Mouse (Mus musculus) embryonic stem cell, embryonic (primary cell): ENCODE measurements at regions not wholly inside any gene's neighbourhood (a gene's known extent, or its start where the extent isn't known, plus 50 kb on each side); places are given as distances from the start of the nearest gene placed in this dataset.

Experiments used
- CTCF ChIA-PET, 4 experiments: fragments of 300-600 bp in 2 of 4; fragments of 350-600 bp in 2 of 4; sonication (Branson Sonifier 250); formaldehyde crosslinking; loops; one replicate each; lab custom pipeline; 2022; ENCODE audit warnings: inconsistent platforms in 2 of 4; lab: Charles Lee
- POLR2A ChIA-PET, 4 experiments: fragments of 300-600 bp in 2 of 4; fragments of 350-600 bp in 2 of 4; sonication (Branson Sonifier 250); formaldehyde crosslinking; loops; one replicate each; lab custom pipeline; 2022; ENCODE audit warnings: antibody characterized with exemption in 4 of 4, inconsistent platforms in 1 of 4; lab: Charles Lee

DNA sequence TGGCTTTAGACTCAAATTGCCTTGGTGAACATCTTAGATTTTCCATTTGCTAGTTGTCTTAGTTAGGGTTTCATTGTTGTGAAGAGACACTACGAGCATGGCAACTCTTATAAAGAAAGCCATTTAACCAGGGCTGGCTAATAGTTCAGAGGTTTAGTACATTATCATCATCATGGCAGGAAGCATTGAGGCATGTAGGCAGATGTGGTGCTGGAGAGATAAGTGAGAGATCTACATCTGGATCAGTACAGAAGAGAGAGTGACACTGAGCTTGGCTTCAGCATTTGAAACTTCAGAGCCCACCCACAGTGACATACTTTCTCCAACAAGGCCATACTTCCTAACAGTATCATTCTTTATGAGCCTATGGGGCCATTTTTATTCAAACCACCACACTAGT is 127.3 kb upstream of the Opcml start:
- CTCF ChIA-PET = no interaction called here

GRCm38 (mm10) chr9:27665659-27666058 is 124.9 kb upstream of the Opcml start:
- CTCF ChIA-PET = interaction anchor here in 1 of 4 experiments (0.7 kb wide), 1 partner anchor 42 kb away, joined by 4 read pairs; no protein-coding TSS in a partner anchor
- POLR2A ChIA-PET = interaction anchor here in 1 of 4 experiments (1.0 kb wide), 1 partner anchor 12 kb away, joined by 3 read pairs; no protein-coding TSS in a partner anchor

More for the DNA sequence above, 127.3 kb upstream of the Opcml start:
- POLR2A ChIA-PET = no interaction called here

- CTCF ChIA-PET = no interaction called here
- POLR2A ChIA-PET = interaction anchor here in 1 of 4 experiments (0.8 kb wide), 1 partner anchor 28 kb away, joined by 3 read pairs; no protein-coding TSS in a partner anchor
Observed at GRCm38 (mm10) chr9:27670032-27670740, 120.4 kb upstream of the Opcml start.

- ChIA-PET CTCF (interaction anchor here in 1 of 4 experiments (0.7 kb wide), 1 partner anchor 360 kb away, joined by 4 read pairs; no protein-coding TSS in a partner anchor), POLR2A (no interaction called here)
Observed at GRCm38 (mm10) chr9:27685325-27685724, 105.2 kb upstream of the Opcml start.

DNA sequence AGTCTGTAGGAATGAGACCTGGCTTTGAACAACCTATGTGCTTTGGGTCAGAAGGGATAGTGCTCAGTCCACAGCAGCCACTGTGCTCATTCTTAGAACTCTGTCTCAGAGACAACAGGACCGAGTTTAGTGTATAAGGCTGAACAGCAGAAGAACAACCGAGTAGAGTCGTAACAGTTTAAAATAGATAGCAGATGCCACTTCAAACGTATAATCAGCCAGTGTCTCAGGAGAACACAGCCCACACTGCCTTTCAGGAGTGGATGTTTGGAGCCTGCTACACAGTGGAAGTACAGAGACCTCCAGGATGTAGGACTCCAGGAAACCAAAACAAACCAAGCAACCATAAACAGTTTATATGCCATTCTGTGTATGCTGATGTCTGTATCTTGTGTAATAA is 99.0 kb upstream of the Opcml start:
- POLR2A ChIA-PET = no interaction called here

GRCm38 (mm10) chr9:27692751-27693150 is 97.8 kb upstream of the Opcml start:
- CTCF ChIA-PET = no interaction called here
- POLR2A ChIA-PET = no interaction called here

More for the DNA sequence above, 99.0 kb upstream of the Opcml start:
- CTCF ChIA-PET = no interaction called here

DNA sequence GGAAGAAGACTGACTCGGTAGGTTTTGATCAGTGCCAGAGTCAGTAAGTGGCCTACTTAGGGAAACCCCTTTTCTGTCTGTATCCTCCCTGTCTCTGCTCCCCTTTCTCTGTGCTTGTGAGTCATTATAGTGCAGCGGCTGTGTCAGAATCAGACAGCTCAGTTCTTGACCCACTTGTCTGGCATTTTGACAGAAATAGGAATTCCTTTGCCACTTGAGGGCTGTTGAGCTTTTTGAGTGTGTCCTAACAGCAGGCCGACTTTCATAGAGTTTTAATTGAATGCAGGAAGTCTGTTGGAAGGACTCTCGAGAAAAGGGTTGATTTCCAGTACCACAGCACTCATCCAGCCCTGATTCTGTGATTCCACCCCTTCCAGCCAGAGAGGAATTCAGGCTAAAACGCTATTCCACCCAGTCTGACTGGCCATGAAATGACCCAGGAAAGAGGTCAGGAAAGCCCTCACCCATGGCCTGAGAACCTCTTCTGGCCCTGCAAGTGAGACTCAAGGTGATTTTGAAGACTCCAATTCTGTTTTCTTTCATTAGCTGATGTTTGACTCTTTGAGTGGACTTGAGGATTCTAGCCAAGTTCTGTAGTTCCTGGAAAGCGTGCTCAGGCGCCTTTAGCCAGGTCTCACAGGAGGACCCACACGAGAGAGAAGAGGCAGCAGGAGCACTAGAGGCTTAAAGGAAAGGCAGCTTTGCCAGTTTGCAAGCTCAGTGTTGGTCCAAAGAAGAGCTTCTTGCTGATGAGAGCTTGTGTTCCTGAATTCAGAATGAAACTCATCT is 95.6 kb upstream of the Opcml start:
- ChIA-PET POLR2A (no interaction called here), CTCF (no interaction called here)

DNA sequence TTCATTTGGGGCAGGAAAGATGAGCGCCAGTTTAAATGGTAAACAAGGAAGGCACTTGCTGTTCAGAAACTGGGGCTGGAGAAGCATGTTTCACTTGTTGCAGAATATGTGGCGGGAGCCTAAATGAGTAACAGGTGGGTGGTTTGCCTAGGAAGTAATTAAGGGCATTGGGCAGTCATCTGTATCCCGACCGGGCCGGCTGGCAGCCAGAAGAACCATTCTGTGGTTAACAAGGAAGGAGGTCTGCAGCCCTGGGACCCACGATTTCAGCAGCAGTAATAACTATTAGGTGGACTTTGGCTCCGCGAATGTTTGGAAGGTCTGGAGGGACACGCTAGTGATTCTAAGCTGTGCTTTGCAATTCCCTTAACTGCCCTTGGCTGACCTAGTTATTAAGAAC is 89.0 kb upstream of the Opcml start:
- ChIA-PET POLR2A (no interaction called here), CTCF (no interaction called here)

GRCm38 (mm10) chr9:27702140-27702539 is 88.4 kb upstream of the Opcml start:
- POLR2A ChIA-PET = no interaction called here
- CTCF ChIA-PET = no interaction called here

DNA sequence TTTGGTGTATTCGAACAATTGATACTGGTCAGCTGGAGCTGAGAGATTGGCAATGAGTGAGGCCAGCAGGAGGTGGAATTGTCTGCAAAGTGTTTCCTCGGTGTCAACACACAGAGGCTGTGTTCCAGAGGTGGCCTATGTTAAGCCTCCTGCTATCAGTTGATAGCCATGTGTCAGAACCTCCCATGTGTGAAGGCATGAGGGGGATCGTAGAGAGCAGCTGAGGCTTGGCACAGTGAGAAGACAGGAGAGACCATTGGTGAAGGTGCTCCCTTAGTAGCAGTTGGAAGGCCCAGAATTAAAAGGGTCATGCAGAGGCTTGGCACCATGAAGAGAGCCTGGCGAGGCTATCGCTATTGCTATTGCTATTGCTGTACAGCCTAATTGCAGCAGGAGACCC is 86.6 kb upstream of the Opcml start:
- ChIA-PET CTCF (no interaction called here), POLR2A (no interaction called here)

DNA sequence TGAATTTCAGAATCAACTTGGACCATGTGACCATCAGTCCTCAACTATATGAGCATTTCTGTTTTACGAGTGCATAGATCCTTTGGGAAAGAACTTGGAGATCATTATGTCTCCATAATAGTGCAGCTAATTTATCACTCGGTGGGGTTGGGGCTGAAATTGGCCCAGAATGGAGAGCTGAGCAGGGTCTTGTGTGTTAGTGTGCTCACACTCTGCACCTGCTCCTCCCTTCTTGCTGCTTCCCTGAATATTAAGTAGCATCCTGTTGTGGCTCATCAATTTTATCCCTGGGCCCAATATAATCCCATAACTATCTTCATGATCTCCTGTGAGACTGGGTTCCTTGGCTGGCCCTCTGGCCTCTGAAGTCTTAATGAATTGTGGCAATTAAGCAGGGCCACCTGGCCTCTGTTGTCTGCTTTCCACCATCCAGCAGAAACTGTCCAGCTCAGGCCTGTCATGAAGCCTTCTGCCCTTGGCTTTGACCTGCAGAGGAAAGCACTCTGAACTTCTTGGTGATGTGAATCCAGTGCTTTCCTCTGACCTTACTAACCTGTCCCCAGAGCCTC is 66.7 kb upstream of the Opcml start:
- ChIA-PET POLR2A (no interaction called here), CTCF (no interaction called here)

GRCm38 (mm10) chr9:27724576-27724975 is 66.0 kb upstream of the Opcml start:
- CTCF ChIA-PET = no interaction called here

GRCm38 (mm10) chr9:27728652-27729557 is 61.7 kb upstream of the Opcml start:
- ChIA-PET CTCF (interaction anchor here in 3 of 4 experiments (0.6 to 1.1 kb wide), 3 partner anchors 300 to 315 kb away, joined by 3 to 4 read pairs (median 4); no protein-coding TSS in a partner anchor), POLR2A (no interaction called here)

More at GRCm38 (mm10) chr9:27724576-27724975, 66.0 kb upstream of the Opcml start:
- POLR2A ChIA-PET = no interaction called here

DNA sequence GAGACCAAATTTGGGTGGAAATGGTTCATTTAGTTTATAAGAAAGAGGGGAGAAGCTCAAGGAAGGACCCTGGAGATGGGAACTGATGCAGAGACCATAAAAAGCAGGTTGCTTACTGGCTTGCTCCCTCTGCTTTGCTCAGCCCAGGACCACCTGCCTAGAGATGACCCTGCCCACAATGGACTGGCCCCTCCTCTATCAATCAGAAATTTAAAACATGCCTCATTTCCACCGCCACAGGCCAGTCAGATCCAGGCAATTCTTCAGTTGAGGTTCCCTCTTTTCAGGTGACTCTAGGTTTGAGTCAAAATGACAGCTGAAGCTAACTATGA is 61.1 kb upstream of the Opcml start:
- ChIA-PET POLR2A (no interaction called here), CTCF (interaction anchor here in 2 of 4 experiments (0.6 to 1.1 kb wide), 2 partner anchors 315 kb away, joined by 3 to 4 read pairs; no protein-coding TSS in a partner anchor)

- CTCF ChIA-PET = interaction anchor here in 1 of 4 experiments (0.7 kb wide), 1 partner anchor 325 kb away, joined by 3 read pairs; no protein-coding TSS in a partner anchor
- POLR2A ChIA-PET = no interaction called here
Observed at GRCm38 (mm10) chr9:27739287-27739686, 51.3 kb upstream of the Opcml start.
